Mouse (Mus musculus) stomach, postnatal 0 days (tissue): Measurements from ENCODE around the gene Vmn1r137. TPM values are rescaled to one million over a fixed set of nuclear protein-coding genes. Genes with fewer than 3 reads are reported as not detected.
"Not testable (repeated sequence)": the region's sequence is repeated elsewhere in the genome, so short reads cannot be mapped to it uniquely, and the experiment has no call there.

Source experiments
- ATAC-seq: fragments of 200-750 bp; cut with Nextera tagmentation; 2 replicates; pipeline ENCODE4 v1.8.0; 2017; ENCODE audit not compliant: low FRiP score, low TSS enrichment
- DNase-seq: peaks from one replicate; pipeline ENCODE4 v3.0.0-alpha.2; 2016; ENCODE audit warnings: low spot score
- H3K27ac ChIP-seq: fragments of 300-500 bp; sonication (generic); replicated peaks from 2 replicates; pipeline ENCODE4 v1.5.1; 2014; ENCODE audit warnings: mild to moderate bottlenecking, control low read depth
- H3K27me3 ChIP-seq: fragments of 300-500 bp; sonication (generic); 2 replicates; pipeline ENCODE4 v1.6.1; 2014; ENCODE audit warnings: low read length; ENCODE audit not compliant: control insufficient read depth, insufficient read depth
- H3K36me3 ChIP-seq: fragments of 300-500 bp; sonication (generic); 2 replicates; pipeline ENCODE4 v1.6.1; 2014; ENCODE audit warnings: low read length, mixed read lengths; ENCODE audit not compliant: control insufficient read depth, insufficient read depth
- H3K4me1 ChIP-seq: fragments of 300-500 bp; sonication (generic); replicated peaks from 2 replicates; pipeline ENCODE4 v1.6.1; 2014; ENCODE audit warnings: antibody characterized with exemption; ENCODE audit not compliant: control insufficient read depth, insufficient read depth
- H3K4me2 ChIP-seq: fragments of 300-500 bp; sonication (generic); replicated peaks from 2 replicates; pipeline ENCODE4 v1.6.1; 2014; ENCODE audit warnings: low read depth, mild to moderate bottlenecking, control low read depth, moderate library complexity
- H3K4me3 ChIP-seq: fragments of 300-500 bp; sonication (generic); 2 replicates; pipeline ENCODE4 v1.5.1; 2014; ENCODE audit warnings: low read depth, low read length, control low read depth
- H3K9ac ChIP-seq: fragments of 300-500 bp; sonication (generic); 2 replicates; pipeline ENCODE4 v1.6.1; 2014; ENCODE audit warnings: mild to moderate bottlenecking, low read length, control low read depth, mixed read lengths
- H3K9me3 ChIP-seq: fragments of 300-500 bp; sonication (generic); 2 replicates; pipeline ENCODE4 v1.6.1; 2016; ENCODE audit warnings: low read length; ENCODE audit not compliant: control insufficient read depth
- WGBS: fragments of 180-500 bp; shearing (Covaris S2); extraction: QIAGEN DNeasy Blood & Tissue Kit; methylation state at CpG from one replicate; pipeline ENCODE4 v1.1.7; 2014; 5-methylcytosine and 5-hydroxymethylcytosine counted together
- polyA plus RNA-seq: library from polyadenylated mRNA; unstranded; fragments of >200 nt; fragmentation: Nextera tagmentation; extraction: Ambion mirVana; gene quantifications from 2 replicates; pipeline ENCODE4 v1.2.1, GENCODE M21; 2015

Vmn1r137 gene
- polyA plus RNA-seq = not detected in 2 replicates

GRCm38 (mm10) chr7:21994287-21994686 lies at the start of gene Vmn1r137:
TSS of gene Vmn1r137 (plus strand) at chr7:21994587.
- H3K4me3 ChIP-seq, ATAC-seq, DNase-seq, H3K36me3 ChIP-seq, H3K27me3 ChIP-seq, H3K4me1 ChIP-seq, H3K9ac ChIP-seq, H3K9me3 ChIP-seq, H3K27ac ChIP-seq, H3K4me2 ChIP-seq: not testable (repeated sequence)
- WGBS = no CpG with 5 or more reads among the region's 3 CpGs

DNA sequence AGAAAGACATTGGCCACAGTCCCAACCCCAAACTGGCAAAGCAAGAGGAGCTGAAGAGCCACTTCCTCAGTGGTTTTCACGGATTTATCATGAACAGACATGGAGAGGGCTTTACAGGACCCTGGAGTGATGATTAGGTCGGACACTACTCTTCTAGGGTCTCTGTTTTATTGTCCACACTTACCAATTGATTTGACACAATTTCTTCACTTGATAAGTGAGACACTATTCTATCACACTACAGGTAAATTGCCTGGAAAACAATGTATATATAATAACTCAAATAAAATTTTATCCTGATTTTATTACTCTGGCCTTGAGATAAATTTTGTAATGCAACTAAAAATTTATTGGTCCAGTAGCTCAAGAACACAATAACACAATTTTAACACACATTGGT lies 34.4 kb downstream of the Vmn1r137 start, which contains the start of gene Vmn1r138:
Gene Vmn1r138, minus strand, starts transcription at position 101 of the 400 bp plus-strand sequence.
- not testable (repeated sequence) for H3K36me3 ChIP-seq, DNase-seq, ATAC-seq, H3K4me2 ChIP-seq, H3K4me3 ChIP-seq, H3K9ac ChIP-seq, H3K27ac ChIP-seq, H3K27me3 ChIP-seq, H3K4me1 ChIP-seq, H3K9me3 ChIP-seq
- no CpG with 5 or more reads among the region's 2 CpGs for WGBS

Other genes starting within 250 kb of the Vmn1r137 start
- not detected in 2 replicates for gene Gm4175, start 233.1 kb upstream of the Vmn1r137 start, polyA plus RNA-seq
- gene Gm4177, start 197.9 kb upstream of the Vmn1r137 start, polyA plus RNA-seq = not detected in 2 replicates
- not detected in 2 replicates for gene Vmn1r135, start 162.2 kb upstream of the Vmn1r137 start, polyA plus RNA-seq
- gene Gm5725, start 150.3 kb upstream of the Vmn1r137 start, polyA plus RNA-seq = not detected in 2 replicates
- gene Gm5891, start 73.3 kb upstream of the Vmn1r137 start, polyA plus RNA-seq = not detected in 2 replicates
- gene Vmn1r138, start 34.3 kb downstream of the Vmn1r137 start, polyA plus RNA-seq = not detected in 2 replicates
- gene Gm6176, start 61.7 kb downstream of the Vmn1r137 start, polyA plus RNA-seq = not detected in 2 replicates
- not detected in 2 replicates for gene Vmn1r139, start 74.5 kb downstream of the Vmn1r137 start, polyA plus RNA-seq
- not detected in 2 replicates for gene Gm16451, start 123.7 kb downstream of the Vmn1r137 start, polyA plus RNA-seq
- not detected in 2 replicates for gene Gm10666, start 140.2 kb downstream of the Vmn1r137 start, polyA plus RNA-seq
- not detected in 2 replicates for gene Vmn1r142, start 169.4 kb downstream of the Vmn1r137 start, polyA plus RNA-seq
- gene Vmn1r143, start 194.8 kb downstream of the Vmn1r137 start, polyA plus RNA-seq = not detected in 2 replicates
- not detected in 2 replicates for gene Gm8653, start 206.7 kb downstream of the Vmn1r137 start, polyA plus RNA-seq
- not detected in 2 replicates for gene Gm8453, start 234.9 kb downstream of the Vmn1r137 start, polyA plus RNA-seq